Mouse (Mus musculus): ENCODE results near the gene Crebl2.

DNA sequence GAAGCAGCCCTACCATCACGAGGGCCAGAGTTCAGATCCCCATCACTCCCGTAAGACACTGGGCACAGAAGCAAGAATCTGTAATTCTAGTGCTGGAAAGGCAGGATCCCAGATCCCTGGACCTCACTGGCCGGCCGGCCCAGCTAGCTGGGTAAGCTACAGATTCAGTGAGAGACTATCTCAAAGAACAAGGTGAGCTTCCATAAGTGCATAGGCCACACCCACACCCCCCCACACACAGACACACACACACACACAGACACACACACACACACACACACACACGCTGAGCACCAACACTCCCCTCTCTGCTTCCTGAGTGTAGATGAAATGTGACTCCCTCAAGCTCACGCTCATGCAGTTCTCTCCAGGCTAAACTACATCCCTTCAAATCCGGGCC is 60.5 kb downstream of the Crebl2 start:
- no peak for TF ChIP-seq EP300 (IDR thresholded peaks at IDR 0.05; ENCODE audit: low read depth)
- TF ChIP-seq CTCF (IDR thresholded peaks at IDR 0.05; ENCODE audit: low read depth): no peak
